Mouse (Mus musculus) lung, embryonic 14.5 days (tissue): ENCODE measurements around the gene Trim2. TPM values are rescaled to one million over a fixed set of nuclear protein-coding genes. Genes with fewer than 3 reads are reported as not detected.

Source experiments
- ATAC-seq: fragments of 200-750 bp; cut with Nextera tagmentation; 2 replicates; pipeline ENCODE4 v1.8.0; 2017; ENCODE audit warnings: mild to moderate bottlenecking, moderate TSS enrichment, moderate library complexity; ENCODE audit not compliant: insufficient read depth
- DNase-seq: peaks from one replicate; pipeline ENCODE4 v3.0.0-alpha.2; 2015
- H3K27ac ChIP-seq: fragments of 300-500 bp; sonication (generic); 2 replicates; pipeline ENCODE4 v1.5.1; 2014; ENCODE audit warnings: low read depth, mild to moderate bottlenecking, moderate library complexity
- H3K27me3 ChIP-seq: fragments of 300-500 bp; sonication (generic); 2 replicates; pipeline ENCODE4 v1.6.1; 2014; ENCODE audit warnings: low read length, control low read depth; ENCODE audit not compliant: insufficient read depth
- H3K36me3 ChIP-seq: fragments of 300-500 bp; sonication (generic); 2 replicates; pipeline ENCODE4 v1.6.1; 2014; ENCODE audit warnings: control low read depth; ENCODE audit not compliant: insufficient read depth
- H3K4me1 ChIP-seq: fragments of 300-500 bp; sonication (generic); 2 replicates; pipeline ENCODE4 v1.6.1; 2014; ENCODE audit warnings: antibody characterized with exemption, control low read depth; ENCODE audit not compliant: insufficient read depth
- H3K4me2 ChIP-seq: fragments of 300-500 bp; sonication (generic); 2 replicates; pipeline ENCODE4 v1.6.1; 2014; ENCODE audit warnings: mild to moderate bottlenecking
- H3K4me3 ChIP-seq: fragments of 300-500 bp; sonication (generic); 2 replicates; pipeline ENCODE4 v1.5.1; 2014; ENCODE audit warnings: low read depth, low read length
- H3K9ac ChIP-seq: fragments of 300-500 bp; sonication (generic); 2 replicates; pipeline ENCODE4 v1.6.1; 2014
- H3K9me3 ChIP-seq: fragments of 300-500 bp; sonication (generic); 2 replicates; pipeline ENCODE4 v1.6.1; 2016; ENCODE audit warnings: low read depth, low read length, control low read depth
- CTCF ChIP-seq: IDR thresholded peaks from 2 replicates; pipeline ENCODE4 v1.5.1; 2016; ENCODE audit warnings: antibody characterized with exemption, low read depth
- WGBS: fragments of 180-500 bp; shearing (Covaris S2); extraction: QIAGEN DNeasy Blood & Tissue Kit; methylation state at CpG from one replicate; pipeline ENCODE4 v1.1.7; 2014; 5-methylcytosine and 5-hydroxymethylcytosine counted together
- polyA plus RNA-seq: library from polyadenylated mRNA; unstranded; fragments of >200 nt; fragmentation: Nextera tagmentation; extraction: Ambion mirVana; gene quantifications from 2 replicates; pipeline ENCODE4 v1.2.1, GENCODE M21; 2014

Trim2 gene
- polyA plus RNA-seq, 1 experiment from 2014 or later: 27.0 TPM

GRCm38 (mm10) chr3:84205650-84206049, 101.0 kb downstream of the Trim2 start:
- 83% methylated on average over 6 of the region's 6 CpGs for WGBS
- Histone ChIP-seq H3K27me3 (no peaks in the 10 kb centered on the region), H3K9me3 (no peaks in the 10 kb centered on the region), H3K4me2 (no peak overlapping the region), H3K27ac (no peak overlapping the region), H3K9ac (no peak overlapping the region), H3K4me3 (no peak overlapping the region), H3K36me3 (no peaks in the 10 kb centered on the region), H3K4me1 (no peaks in the 10 kb centered on the region)
- TF ChIP-seq CTCF: no peak
- DNase-seq (no peak), ATAC-seq (no peak)

- Histone ChIP-seq H3K27me3 (no peaks in the 10 kb centered on the region), H3K9ac (no peak overlapping the region), H3K27ac (no peak overlapping the region), H3K4me1 (no peaks in the 10 kb centered on the region), H3K4me2 (no peak overlapping the region), H3K9me3 (no peaks in the 10 kb centered on the region), H3K36me3 (no peaks in the 10 kb centered on the region), H3K4me3 (no peak overlapping the region)
- no peak for TF ChIP-seq CTCF
- 78% methylated on average over 5 of the region's 5 CpGs for WGBS
- ATAC-seq (no peak), DNase-seq (no peak)
Observed at GRCm38 (mm10) chr3:84204640-84205039, 102.0 kb downstream of the Trim2 start.

DNA sequence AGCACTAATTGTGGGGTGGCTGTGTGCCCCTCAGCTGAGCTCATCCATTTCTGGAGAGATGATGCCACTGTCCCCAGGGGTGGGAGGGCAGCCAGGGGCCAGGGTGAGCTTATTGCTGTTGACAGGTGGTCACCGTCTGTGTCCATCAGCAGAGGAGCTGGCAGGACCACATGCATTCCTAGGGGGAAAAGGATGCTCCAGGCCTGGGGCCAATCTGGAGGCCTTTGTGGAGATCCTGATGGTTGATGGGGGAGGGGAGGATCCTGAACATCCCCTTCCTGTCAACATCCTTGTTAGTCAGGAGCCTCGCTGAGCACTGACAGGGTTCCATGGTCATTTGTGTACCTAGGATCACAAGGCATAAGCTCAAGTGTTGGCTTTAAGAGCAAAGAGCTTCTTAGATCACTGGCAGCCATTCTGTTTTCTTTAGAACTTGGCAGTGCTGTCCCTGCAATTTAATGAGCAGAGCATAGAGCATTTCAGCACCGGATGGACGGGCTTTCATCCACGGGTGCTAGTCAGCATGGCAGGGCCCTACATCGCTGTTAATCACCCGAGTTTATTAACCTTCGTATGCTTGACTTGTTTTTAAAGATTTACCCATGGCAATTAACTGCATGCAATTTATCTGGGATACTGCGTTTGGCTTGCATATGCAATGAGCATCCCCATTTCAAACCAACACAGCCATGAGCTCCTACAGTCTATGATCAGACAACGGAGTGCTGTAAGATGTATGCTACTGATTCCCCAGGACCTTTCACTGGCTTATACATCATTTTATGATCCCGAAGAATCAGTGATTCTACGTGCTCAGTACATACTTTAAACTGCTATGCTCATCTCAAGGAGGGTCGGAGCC, 105.9 kb downstream of the Trim2 start:
- TF ChIP-seq CTCF: no peak
- no peaks in the 10 kb centered on the region for H3K36me3 ChIP-seq
- 67% methylated on average over 13 of the region's 13 CpGs for WGBS
- H3K9ac ChIP-seq: no peak overlapping the region
- ATAC-seq: no peak
- no peak for DNase-seq
- H3K4me1 ChIP-seq: no peaks in the 10 kb centered on the region
- H3K27ac ChIP-seq: no peak overlapping the region
- no peak overlapping the region for H3K4me2 ChIP-seq
- H3K4me3 ChIP-seq: no peak overlapping the region
- H3K27me3 ChIP-seq: no peaks in the 10 kb centered on the region
- no peaks in the 10 kb centered on the region for H3K9me3 ChIP-seq

GRCm38 (mm10) chr3:84199516-84199915, 107.2 kb downstream of the Trim2 start:
- H3K9me3 ChIP-seq: no peaks in the 10 kb centered on the region
- WGBS: 93% methylated on average over 9 of the region's 9 CpGs
- H3K4me2 ChIP-seq: no peak overlapping the region
- H3K4me3 ChIP-seq: no peak overlapping the region
- DNase-seq: no peak
- H3K9ac ChIP-seq: no peak overlapping the region
- no peaks in the 10 kb centered on the region for H3K27me3 ChIP-seq
- no peak for ATAC-seq
- H3K4me1 ChIP-seq: no peaks in the 10 kb centered on the region
- TF ChIP-seq CTCF: no peak
- H3K36me3 ChIP-seq: no peaks in the 10 kb centered on the region
- no peak overlapping the region for H3K27ac ChIP-seq

- Histone ChIP-seq H3K36me3 (no peaks in the 10 kb centered on the region), H3K4me2 (no peak overlapping the region), H3K9me3 (no peaks in the 10 kb centered on the region), H3K4me1 (no peaks in the 10 kb centered on the region), H3K9ac (no peak overlapping the region), H3K27me3 (no peaks in the 10 kb centered on the region), H3K27ac (no peak overlapping the region), H3K4me3 (no peak overlapping the region)
- TF ChIP-seq CTCF: no peak
- WGBS: 89% methylated on average over 3 of the region's 3 CpGs
- DNase-seq (no peak), ATAC-seq (no peak)
Observed at GRCm38 (mm10) chr3:84198229-84198628, 108.4 kb downstream of the Trim2 start.

DNA sequence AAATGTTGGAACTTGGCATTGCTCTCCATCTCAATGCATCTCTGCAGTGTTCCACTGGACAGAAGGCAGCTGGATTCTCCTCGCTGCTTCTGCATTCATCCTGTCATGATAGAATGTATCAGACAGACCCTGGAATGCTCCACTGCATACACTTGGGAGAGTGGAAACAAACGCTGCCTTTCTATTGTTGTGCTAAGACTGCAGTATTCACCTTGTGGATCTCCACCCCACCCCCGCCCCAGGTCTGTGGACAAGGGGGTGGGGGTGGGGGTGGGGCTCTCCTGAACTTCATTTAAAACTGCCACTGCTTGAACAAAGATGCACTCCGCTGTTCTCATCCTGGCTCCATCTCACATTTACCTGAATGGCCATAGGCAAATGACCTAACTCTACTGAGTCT, 112.8 kb downstream of the Trim2 start:
- Histone ChIP-seq H3K9me3 (no peaks in the 10 kb centered on the region), H3K9ac (no peak overlapping the region), H3K36me3 (no peaks in the 10 kb centered on the region), H3K4me2 (no peak overlapping the region), H3K4me1 (no peaks in the 10 kb centered on the region), H3K27ac (no peak overlapping the region), H3K4me3 (no peak overlapping the region), H3K27me3 (0 out of 2 replicates have a peak, but pooled peaks cover 7% of the 10 kb centered on the region)
- no peak for ATAC-seq
- TF ChIP-seq CTCF: no peak
- no peak for DNase-seq
- WGBS: 58% methylated on average over 4 of the region's 4 CpGs

GRCm38 (mm10) chr3:84191141-84191881, 115.4 kb downstream of the Trim2 start:
- Histone ChIP-seq H3K36me3 (no peaks in the 10 kb centered on the region), H3K4me3 (peak overlapping the region; percentile 44), H3K27me3 (0 out of 2 replicates have a peak, but pooled peaks cover 7% of the 10 kb centered on the region), H3K9me3 (no peaks in the 10 kb centered on the region), H3K4me2 (peak overlapping the region; percentile 65), H3K27ac (peak overlapping the region; percentile 92), H3K4me1 (no peaks in the 10 kb centered on the region), H3K9ac (peak overlapping the region; percentile 57)
- peak; percentile 45 for TF ChIP-seq CTCF
- ATAC-seq (peak; percentile 79), DNase-seq (peak; percentile 75)
- 36% methylated on average over 21 of the region's 21 CpGs for WGBS
